Mouse (Mus musculus): ENCODE data around the gene Cutal.
"Not testable (repeated sequence)": the region's sequence is repeated elsewhere in the genome, so short reads cannot be mapped to it uniquely, and the experiment has no call there.

Gene Cutal

GRCm38 (mm10) chr2:34874271-34874670 is at the start of gene Cutal:
TSS of gene Cutal (plus strand) at chr2:34874396.
- DNase-seq (ENCODE audit: low spot score in 2 of 2), result no peak

- peak; percentile 80 to 91 for DNase-seq (ENCODE audit: low spot score in 2 of 2)
Measured at GRCm38 (mm10) chr2:34825827-34826459, 48.3 kb upstream of the Cutal start, which contains the start of gene Fbxw2. TSS of gene Fbxw2 (minus strand) at chr2:34826311.

- no peak for DNase-seq (ENCODE audit: low spot score in 2 of 2)
Measured at GRCm38 (mm10) chr2:34826460-34827231, 47.5 kb upstream of the Cutal start.

- no peak for DNase-seq (ENCODE audit: low spot score in 2 of 2)
Measured at GRCm38 (mm10) chr2:34827591-34827990, 46.6 kb upstream of the Cutal start.

- no peak for DNase-seq (ENCODE audit: low spot score in 2 of 2)
Measured at GRCm38 (mm10) chr2:34828026-34828425, 46.2 kb upstream of the Cutal start.

- DNase-seq (ENCODE audit: low spot score in 2 of 2), result not testable (repeated sequence)
Measured at GRCm38 (mm10) chr2:34830066-34830465, 44.1 kb upstream of the Cutal start.

GRCm38 (mm10) chr2:34832766-34833457 is 41.3 kb upstream of the Cutal start, which contains the start of gene Gm34653:
TSS of gene Gm34653 (plus strand) at chr2:34833007.
- not testable (repeated sequence) for DNase-seq (ENCODE audit: low spot score in 2 of 2)

GRCm38 (mm10) chr2:34833624-34834023 is 40.6 kb upstream of the Cutal start:
- DNase-seq (ENCODE audit: low spot score in 2 of 2), result no peak

GRCm38 (mm10) chr2:34835669-34836068 is 38.5 kb upstream of the Cutal start:
- no peak for DNase-seq (ENCODE audit: low spot score in 2 of 2)

GRCm38 (mm10) chr2:34840143-34840542 is 34.1 kb upstream of the Cutal start:
- DNase-seq (ENCODE audit: low spot score in 2 of 2), result not testable (repeated sequence)

- peak; percentile 32 to 52 for DNase-seq (ENCODE audit: low spot score in 2 of 2)
Measured at GRCm38 (mm10) chr2:34841706-34842105, 32.5 kb upstream of the Cutal start.

- no peak for DNase-seq (ENCODE audit: low spot score in 2 of 2)
Measured at GRCm38 (mm10) chr2:34843211-34843939, 30.8 kb upstream of the Cutal start.

GRCm38 (mm10) chr2:34847702-34848101 is 26.5 kb upstream of the Cutal start:
- no peak for DNase-seq (ENCODE audit: low spot score in 2 of 2)

- no peak for DNase-seq (ENCODE audit: low spot score in 2 of 2)
Measured at GRCm38 (mm10) chr2:34855265-34855664, 18.9 kb upstream of the Cutal start.

- no peak for DNase-seq (ENCODE audit: low spot score in 2 of 2)
Measured at GRCm38 (mm10) chr2:34857728-34858127, 16.5 kb upstream of the Cutal start.

- DNase-seq (ENCODE audit: low spot score in 2 of 2), result no peak
Measured at GRCm38 (mm10) chr2:34869680-34870079, 4.5 kb upstream of the Cutal start.

- DNase-seq (ENCODE audit: low spot score in 2 of 2), result peak; percentile 91 to 92
Measured at GRCm38 (mm10) chr2:34870520-34871474, 3.4 kb upstream of the Cutal start.

GRCm38 (mm10) chr2:34874816-34875345 is 685 bp downstream of the Cutal start, which contains the start of gene Psmd5:
TSS of gene Psmd5 (minus strand) at chr2:34874968.
- no peak for DNase-seq (ENCODE audit: low spot score in 2 of 2)

- DNase-seq (ENCODE audit: low spot score in 2 of 2), result no peak
Measured at GRCm38 (mm10) chr2:34880054-34880453, 5.9 kb downstream of the Cutal start.

- DNase-seq (ENCODE audit: low spot score in 2 of 2), result no peak
Measured at GRCm38 (mm10) chr2:34882757-34883156, 8.6 kb downstream of the Cutal start.

All from frontal cortex, postnatal 10 days (tissue).